Mouse (Mus musculus) kidney, embryonic 16.5 days (tissue): ENCODE results near the gene Klrb1a. TPM values are rescaled to one million over a fixed set of nuclear protein-coding genes. Genes with fewer than 3 reads are reported as not detected.
"Not testable (repeated sequence)": the region's sequence is repeated elsewhere in the genome, so short reads cannot be mapped to it uniquely, and the experiment has no call there.

Source experiments
- ATAC-seq: fragments of 200-750 bp; cut with Nextera tagmentation; 2 replicates; pipeline ENCODE4 v1.8.0; 2017; ENCODE audit warnings: moderate TSS enrichment; ENCODE audit not compliant: low FRiP score, low TSS enrichment
- H3K27ac ChIP-seq: fragments of 300-500 bp; sonication (generic); 2 replicates; pipeline ENCODE4 v1.5.1; 2014; ENCODE audit warnings: low read length
- H3K27me3 ChIP-seq: fragments of 300-500 bp; sonication (generic); 2 replicates; pipeline ENCODE4 v1.6.1; 2014; ENCODE audit warnings: low read length, control low read depth, mixed read lengths; ENCODE audit not compliant: insufficient read depth
- H3K36me3 ChIP-seq: fragments of 300-500 bp; sonication (generic); 2 replicates; pipeline ENCODE4 v1.6.1; 2014; ENCODE audit warnings: low read length, control low read depth, mixed read lengths; ENCODE audit not compliant: insufficient read depth
- H3K4me1 ChIP-seq: fragments of 300-500 bp; sonication (generic); 2 replicates; pipeline ENCODE4 v1.6.1; 2014; ENCODE audit warnings: low read length, control low read depth, mixed read lengths; ENCODE audit not compliant: insufficient read depth
- H3K4me2 ChIP-seq: fragments of 300-500 bp; sonication (generic); replicated peaks from 2 replicates; pipeline ENCODE4 v1.6.1; 2014; ENCODE audit warnings: low read depth, low read length
- H3K4me3 ChIP-seq: fragments of 300-500 bp; sonication (generic); 2 replicates; pipeline ENCODE4 v1.5.1; 2014; ENCODE audit warnings: mild to moderate bottlenecking, low read length
- H3K9ac ChIP-seq: fragments of 300-500 bp; sonication (generic); replicated peaks from 2 replicates; pipeline ENCODE4 v1.6.1; 2014; ENCODE audit warnings: low read length
- H3K9me3 ChIP-seq: fragments of 300-500 bp; sonication (generic); 2 replicates; pipeline ENCODE4 v1.6.1; 2016; ENCODE audit warnings: low read length, control low read depth
- WGBS: fragments of 180-500 bp; shearing (Covaris S2); extraction: QIAGEN DNeasy Blood & Tissue Kit; methylation state at CpG from one replicate; pipeline ENCODE4 v1.1.7; 2014; 5-methylcytosine and 5-hydroxymethylcytosine counted together
- polyA plus RNA-seq: library from polyadenylated mRNA; unstranded; fragments of >200 nt; fragmentation: Nextera tagmentation; extraction: Ambion mirVana; gene quantifications from 2 replicates; pipeline ENCODE4 v1.2.1, GENCODE M21; 2015

Klrb1a gene
- polyA plus RNA-seq, 1 experiment from 2014 or later, result not detected

GRCm38 (mm10) chr6:128643999-128644398, 20.7 kb upstream of the Klrb1a start:
- no peak for ATAC-seq
- no peak overlapping the region for H3K27ac ChIP-seq
- no peak overlapping the region for H3K4me2 ChIP-seq
- no peak overlapping the region for H3K9ac ChIP-seq
- H3K9me3 ChIP-seq, result no peaks in the 10 kb centered on the region
- no peaks in the 10 kb centered on the region for H3K4me1 ChIP-seq
- H3K36me3 ChIP-seq, result no peaks in the 10 kb centered on the region
- no peaks in the 10 kb centered on the region for H3K27me3 ChIP-seq
- no peak overlapping the region for H3K4me3 ChIP-seq
- WGBS, result 35% methylated on average over 2 of the region's 2 CpGs

GRCm38 (mm10) chr6:128641116-128641716, 17.9 kb upstream of the Klrb1a start:
- Histone ChIP-seq H3K4me3 (no peak overlapping the region), H3K4me1 (no peaks in the 10 kb centered on the region), H3K9me3 (no peaks in the 10 kb centered on the region), H3K36me3 (no peaks in the 10 kb centered on the region), H3K27ac (no peak overlapping the region), H3K27me3 (no peaks in the 10 kb centered on the region), H3K9ac (no peak overlapping the region), H3K4me2 (no peak overlapping the region)
- no peak for ATAC-seq
- 77% methylated on average over 2 of the region's 2 CpGs for WGBS

GRCm38 (mm10) chr6:128640673-128641072, 17.3 kb upstream of the Klrb1a start:
- no peak overlapping the region for H3K4me2 ChIP-seq
- H3K4me3 ChIP-seq, result no peak overlapping the region
- no peak for ATAC-seq
- no peaks in the 10 kb centered on the region for H3K4me1 ChIP-seq
- no peaks in the 10 kb centered on the region for H3K9me3 ChIP-seq
- no peak overlapping the region for H3K27ac ChIP-seq
- WGBS, result 91% methylated on average over 1 of the region's 1 CpGs
- H3K36me3 ChIP-seq, result no peaks in the 10 kb centered on the region
- H3K9ac ChIP-seq, result no peak overlapping the region
- no peaks in the 10 kb centered on the region for H3K27me3 ChIP-seq

- not testable (repeated sequence) for H3K4me3 ChIP-seq, H3K36me3 ChIP-seq, H3K9me3 ChIP-seq, H3K9ac ChIP-seq, ATAC-seq, H3K4me2 ChIP-seq, H3K4me1 ChIP-seq, H3K27ac ChIP-seq, H3K27me3 ChIP-seq
- WGBS, result 69% methylated on average over 15 of the region's 15 CpGs
Observed at GRCm38 (mm10) chr6:128630912-128631905, 7.9 kb upstream of the Klrb1a start.

GRCm38 (mm10) chr6:128629771-128630739, 6.7 kb upstream of the Klrb1a start:
- not testable (repeated sequence) for H3K4me3 ChIP-seq, H3K36me3 ChIP-seq, H3K9me3 ChIP-seq, H3K27me3 ChIP-seq, H3K27ac ChIP-seq, H3K4me1 ChIP-seq, H3K4me2 ChIP-seq, H3K9ac ChIP-seq
- ATAC-seq, result peak; percentile 93
- WGBS, result 58% methylated on average over 13 of the region's 13 CpGs

GRCm38 (mm10) chr6:128625246-128625645, 1.9 kb upstream of the Klrb1a start:
- WGBS, result 77% methylated on average over 6 of the region's 6 CpGs
- not testable (repeated sequence) for H3K36me3 ChIP-seq, H3K9ac ChIP-seq, H3K9me3 ChIP-seq, H3K27ac ChIP-seq, H3K27me3 ChIP-seq, ATAC-seq, H3K4me3 ChIP-seq, H3K4me2 ChIP-seq, H3K4me1 ChIP-seq

- Histone ChIP-seq H3K9ac (no peak overlapping the region), H3K36me3 (no peaks in the 10 kb centered on the region), H3K27me3 (no peaks in the 10 kb centered on the region), H3K4me1 (no peaks in the 10 kb centered on the region), H3K9me3 (no peaks in the 10 kb centered on the region), H3K4me3 (no peak overlapping the region), H3K27ac (no peak overlapping the region), H3K4me2 (no peak overlapping the region)
- 74% methylated on average over 4 of the region's 4 CpGs for WGBS
- no peak for ATAC-seq
Observed at GRCm38 (mm10) chr6:128624425-128624824, 1.1 kb upstream of the Klrb1a start.

- H3K36me3 ChIP-seq, result no peaks in the 10 kb centered on the region
- no peaks in the 10 kb centered on the region for H3K9me3 ChIP-seq
- H3K9ac ChIP-seq, result no peak overlapping the region
- H3K4me3 ChIP-seq, result no peak overlapping the region
- H3K27me3 ChIP-seq, result no peaks in the 10 kb centered on the region
- ATAC-seq, result peak; percentile 51; the same call in 1 of the 2 replicates
- H3K4me1 ChIP-seq, result no peaks in the 10 kb centered on the region
- no peak overlapping the region for H3K4me2 ChIP-seq
- H3K27ac ChIP-seq, result no peak overlapping the region
- 54% methylated on average over 2 of the region's 2 CpGs for WGBS
Observed at GRCm38 (mm10) chr6:128622733-128623132, 600 bp downstream of the Klrb1a start.

GRCm38 (mm10) chr6:128606350-128606749, 17.0 kb downstream of the Klrb1a start:
- H3K27ac ChIP-seq, result no peak overlapping the region
- no peak for ATAC-seq
- H3K4me1 ChIP-seq, result no peaks in the 10 kb centered on the region
- H3K27me3 ChIP-seq, result no peaks in the 10 kb centered on the region
- no peaks in the 10 kb centered on the region for H3K36me3 ChIP-seq
- no peaks in the 10 kb centered on the region for H3K9me3 ChIP-seq
- H3K4me3 ChIP-seq, result no peak overlapping the region
- no peak overlapping the region for H3K9ac ChIP-seq
- WGBS, result 38% methylated on average over 9 of the region's 9 CpGs
- no peak overlapping the region for H3K4me2 ChIP-seq
